ENCODE assay signal across 13 mouse cellular contexts in the genomic region with DNA sequence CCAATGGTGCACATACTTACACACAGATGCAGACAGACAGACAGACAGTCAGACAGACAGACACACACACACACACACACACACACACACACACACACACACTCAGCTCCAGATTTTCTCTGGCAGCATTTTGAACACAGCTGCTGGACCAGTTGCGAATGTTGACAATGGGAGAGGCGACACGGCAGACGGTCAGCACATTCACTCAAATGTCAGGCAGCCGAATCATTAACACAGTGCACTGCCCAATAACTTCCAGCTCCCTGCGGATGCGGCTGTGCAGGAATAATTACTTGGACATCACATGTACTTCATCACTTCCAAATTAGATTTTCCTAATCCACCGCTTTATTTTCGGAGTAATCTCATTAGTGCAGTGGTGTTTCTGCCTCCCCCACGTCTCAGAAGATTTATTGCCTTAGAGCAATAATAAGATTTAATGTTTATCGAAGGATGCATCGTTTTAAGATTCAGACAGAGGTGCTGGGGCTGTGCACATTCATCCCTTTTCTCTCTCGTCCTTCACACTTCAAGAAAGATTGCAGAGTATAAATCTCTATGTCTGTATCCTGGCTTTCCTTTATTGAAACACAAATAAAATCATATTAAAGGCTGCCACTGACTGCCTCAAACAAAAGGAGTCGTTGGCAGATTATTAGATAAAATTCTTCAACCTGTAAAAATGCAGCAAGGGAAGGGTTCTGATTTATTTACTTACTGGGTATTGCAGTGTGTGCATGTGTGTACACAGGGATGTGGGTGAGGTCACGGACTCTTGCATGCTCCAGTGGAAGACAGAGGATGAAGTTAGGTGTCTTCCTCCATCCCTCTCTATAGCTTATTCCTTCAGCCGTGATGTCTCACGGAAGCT.
DNase-seq lines count a peak whose midpoint lies in the region; ATAC-seq and TF ChIP-seq lines count a peak whose summit lies in the region.
"Had no signal": no experiment of that assay in that cellular context is flagged by ENCODE, and none has a peak within 500 bp of the region (broad histone marks: within the 10 kb centered on the region; RNA-seq: fewer than 3 reads in every experiment).

No protein-coding gene starts in this region.

- H3K4me1 ChIP-seq in forebrain, embryonic 10.5 days = peaks cover 14% of the 10 kb centered on the region
- peaks cover 14% of the 10 kb centered on the region for H3K4me1 ChIP-seq in hindbrain, embryonic 14.5 days (replicated peaks; ENCODE audit: control insufficient read depth, insufficient read depth, low read length)
- 0 out of 2 replicates have a peak, but pooled peaks cover 3% of the 10 kb centered on the region for H3K4me1 ChIP-seq in midbrain, postnatal 0 days (ENCODE audit: insufficient read depth, low read length)
- H3K4me1 ChIP-seq: lung, embryonic 15.5 days; megakaryocyte, embryonic 14.5 days had no signal

- no peaks in the 10 kb centered on the region for H3K27me3 ChIP-seq in forebrain, embryonic 10.5 days (ENCODE audit: poor library complexity, severe bottlenecking)
- H3K27me3 ChIP-seq in hindbrain, embryonic 14.5 days (ENCODE audit: control insufficient read depth, insufficient read depth, low read length) = no peaks in the 10 kb centered on the region
- H3K27me3 ChIP-seq in midbrain, postnatal 0 days (ENCODE audit: insufficient read depth, low read length) = no peaks in the 10 kb centered on the region
- H3K27me3 ChIP-seq: lung, embryonic 15.5 days; megakaryocyte, embryonic 14.5 days had no signal

- H3K27ac ChIP-seq in forebrain, embryonic 10.5 days = peak overlapping the region; percentile 53; the same call in 1 of the 2 replicates
- H3K27ac ChIP-seq in hindbrain, embryonic 14.5 days = peak overlapping the region; percentile 91
- H3K27ac ChIP-seq in midbrain, postnatal 0 days (ENCODE audit: low read depth, low read length) = peak overlapping the region; percentile 76
- H3K27ac ChIP-seq: kidney, postnatal 0 days; lung, embryonic 15.5 days had no signal

- peak; percentile 23 for DNase-seq in embryo, embryonic 10.5 days (ENCODE audit: low spot score)
- DNase-seq in embryo, embryonic 9.5 days (ENCODE audit: extremely low spot score) = no peak
- peak; percentile 14 for DNase-seq in forebrain, embryonic 10.5 days (ENCODE audit: extremely low spot score, low spot score)
- DNase-seq in hindbrain, embryonic 14.5 days (ENCODE audit: low spot score) = peak; percentile 47
- DNase-seq in midbrain, postnatal 0 days (ENCODE audit: low spot score) = peak; percentile 89
- DNase-seq in layer of hippocampus, postnatal 36 days = no peak
- no peak for DNase-seq in adipocyte (ENCODE audit: low spot score)
- DNase-seq in kidney, adult 9 months = no peak
- DNase-seq: heart, adult 18-20 months; thymus, postnatal 36 days had no signal

- no peaks in the 10 kb centered on the region for H3K9me3 ChIP-seq in forebrain, embryonic 10.5 days
- no peaks in the 10 kb centered on the region for H3K9me3 ChIP-seq in hindbrain, embryonic 14.5 days (ENCODE audit: control insufficient read depth, low read length)
- H3K9me3 ChIP-seq in midbrain, postnatal 0 days (ENCODE audit: low read length) = no peaks in the 10 kb centered on the region
- H3K9me3 ChIP-seq: lung, embryonic 15.5 days; megakaryocyte, embryonic 14.5 days had no signal

- WGBS in forebrain, embryonic 10.5 days = 69% methylated on average over 17 of the region's 17 CpGs
- 23% methylated on average over 17 of the region's 17 CpGs for WGBS in hindbrain, embryonic 14.5 days
- 18% methylated on average over 17 of the region's 17 CpGs for whole genome bisulfite sequencing in midbrain, postnatal 0 days

- no peak overlapping the region for H3K4me3 ChIP-seq in forebrain, embryonic 10.5 days
- H3K4me3 ChIP-seq in hindbrain, embryonic 14.5 days (replicated peaks; ENCODE audit: low read length) = peak overlapping the region; percentile 11
- no peak overlapping the region for H3K4me3 ChIP-seq in midbrain, postnatal 0 days (ENCODE audit: low read depth, low read length)
- H3K4me3 ChIP-seq: lung, embryonic 15.5 days; megakaryocyte, embryonic 14.5 days had no signal

- H3K4me2 ChIP-seq in hindbrain, embryonic 14.5 days (replicated peaks) = peak overlapping the region; percentile 43
- peak overlapping the region; percentile 12 for H3K4me2 ChIP-seq in midbrain, postnatal 0 days (ENCODE audit: low read depth, low read length, poor library complexity, severe bottlenecking)
- H3K4me2 ChIP-seq: lung, embryonic 15.5 days had no signal

- no peaks in the 10 kb centered on the region for H3K36me3 ChIP-seq in forebrain, embryonic 10.5 days (replicated peaks)
- no peaks in the 10 kb centered on the region for H3K36me3 ChIP-seq in hindbrain, embryonic 14.5 days (replicated peaks; ENCODE audit: control insufficient read depth, insufficient read depth)
- H3K36me3 ChIP-seq in midbrain, postnatal 0 days (ENCODE audit: insufficient read depth, low read length) = no peaks in the 10 kb centered on the region
- H3K36me3 ChIP-seq: lung, embryonic 15.5 days had no signal

- peak; percentile 74 for ATAC-seq in hindbrain, embryonic 14.5 days (ENCODE audit: low FRiP score)
- peak; percentile 77 for ATAC-seq in midbrain, postnatal 0 days (ENCODE audit: low FRiP score)

- TF ChIP-seq CTCF in midbrain, postnatal 0 days (IDR thresholded peaks at IDR 0.05) = no peak

- H3K9ac ChIP-seq in hindbrain, embryonic 14.5 days = peak overlapping the region; percentile 29
- 0 out of 2 replicates have a peak overlapping the region, but pooled peaks have one; percentile 5 for H3K9ac ChIP-seq in midbrain, postnatal 0 days (replicated peaks; ENCODE audit: low read length, poor library complexity, severe bottlenecking)
- H3K9ac ChIP-seq: lung, embryonic 15.5 days had no signal

Comparison
In these comparisons a context has a peak if more than half of its experiments do, and no peak if none do; other contexts are left out.
1. DNase-seq: peak in embryo, embryonic 10.5 days (single experiment), forebrain, embryonic 10.5 days (single experiment), hindbrain, embryonic 14.5 days (single experiment) and midbrain, postnatal 0 days (single experiment); none in embryo, embryonic 9.5 days (single experiment), layer of hippocampus, postnatal 36 days (0 of 2), adipocyte (single experiment) and kidney, adult 9 months (single experiment).
2. Peak in every context shown above with its lines, with median percentiles within 50 percentile points of each other: H3K27ac ChIP-seq.